Mouse (Mus musculus) liver, embryonic 15.5 days (tissue): ENCODE measurements around the gene Dpy19l3. TPM values are rescaled to one million over a fixed set of nuclear protein-coding genes. Genes with fewer than 3 reads are reported as not detected.

Experiments
- ATAC-seq: fragments of 200-750 bp; cut with Nextera tagmentation; 2 replicates; pipeline ENCODE4 v1.8.0; 2017; ENCODE audit warnings: moderate number of reproducible peaks, mild to moderate bottlenecking, moderate library complexity; ENCODE audit not compliant: insufficient read depth
- H3K27ac ChIP-seq: fragments of 300-500 bp; sonication (generic); replicated peaks from 2 replicates; pipeline ENCODE4 v1.5.1; 2015; ENCODE audit warnings: mild to moderate bottlenecking, inconsistent platforms
- H3K27me3 ChIP-seq: fragments of 300-500 bp; sonication (generic); 2 replicates; pipeline ENCODE4 v1.6.1; 2015; ENCODE audit warnings: mild to moderate bottlenecking, inconsistent platforms
- H3K36me3 ChIP-seq: fragments of 300-500 bp; sonication (generic); replicated peaks from 2 replicates; pipeline ENCODE4 v1.6.1; 2015; ENCODE audit warnings: moderate library complexity, mild to moderate bottlenecking, inconsistent platforms
- H3K4me1 ChIP-seq: fragments of 300-500 bp; sonication (generic); replicated peaks from 2 replicates; pipeline ENCODE4 v1.6.1; 2015; ENCODE audit warnings: inconsistent platforms
- H3K4me2 ChIP-seq: fragments of 300-500 bp; sonication (generic); 2 replicates; pipeline ENCODE4 v1.6.1; 2015; ENCODE audit warnings: moderate library complexity, mild to moderate bottlenecking, inconsistent platforms
- H3K4me3 ChIP-seq: fragments of 300-500 bp; sonication (generic); replicated peaks from 2 replicates; pipeline ENCODE4 v1.5.1; 2015; ENCODE audit warnings: mild to moderate bottlenecking, inconsistent platforms
- H3K9ac ChIP-seq: fragments of 300-500 bp; sonication (generic); 2 replicates; pipeline ENCODE4 v1.6.1; 2015; ENCODE audit warnings: moderate library complexity, mild to moderate bottlenecking, inconsistent platforms
- H3K9me3 ChIP-seq: fragments of 300-500 bp; sonication (generic); replicated peaks from 2 replicates; pipeline ENCODE4 v1.6.1; 2016; ENCODE audit warnings: inconsistent platforms
- WGBS: fragments of 180-500 bp; shearing (Covaris S2); methylation state at CpG from one replicate; pipeline ENCODE4 v1.1.7; 2015; ENCODE audit warnings: mixed read lengths; ENCODE audit not compliant: insufficient replicate concordance; 5-methylcytosine and 5-hydroxymethylcytosine counted together
- polyA plus RNA-seq: library from polyadenylated mRNA; unstranded; fragments of >200 nt; fragmentation: Nextera tagmentation; extraction: Ambion mirVana; gene quantifications from 2 replicates; pipeline ENCODE4 v1.2.1, GENCODE M21; 2015

The Dpy19l3 gene
- polyA plus RNA-seq, 1 experiment from 2014 or later = 8.0 TPM

GRCm38 (mm10) chr7:35651583-35652270 is 102.5 kb downstream of the Dpy19l3 start:
- no peak overlapping the region for H3K9ac ChIP-seq
- no peaks in the 10 kb centered on the region for H3K36me3 ChIP-seq
- ATAC-seq = no peak
- H3K9me3 ChIP-seq = no peaks in the 10 kb centered on the region
- H3K27ac ChIP-seq = no peak overlapping the region
- H3K4me2 ChIP-seq = no peak overlapping the region
- H3K4me3 ChIP-seq = no peak overlapping the region
- 64% methylated on average over 10 of the region's 10 CpGs for WGBS
- H3K4me1 ChIP-seq = peaks cover 22% of the 10 kb centered on the region
- H3K27me3 ChIP-seq = peaks cover 4% of the 10 kb centered on the region

DNA sequence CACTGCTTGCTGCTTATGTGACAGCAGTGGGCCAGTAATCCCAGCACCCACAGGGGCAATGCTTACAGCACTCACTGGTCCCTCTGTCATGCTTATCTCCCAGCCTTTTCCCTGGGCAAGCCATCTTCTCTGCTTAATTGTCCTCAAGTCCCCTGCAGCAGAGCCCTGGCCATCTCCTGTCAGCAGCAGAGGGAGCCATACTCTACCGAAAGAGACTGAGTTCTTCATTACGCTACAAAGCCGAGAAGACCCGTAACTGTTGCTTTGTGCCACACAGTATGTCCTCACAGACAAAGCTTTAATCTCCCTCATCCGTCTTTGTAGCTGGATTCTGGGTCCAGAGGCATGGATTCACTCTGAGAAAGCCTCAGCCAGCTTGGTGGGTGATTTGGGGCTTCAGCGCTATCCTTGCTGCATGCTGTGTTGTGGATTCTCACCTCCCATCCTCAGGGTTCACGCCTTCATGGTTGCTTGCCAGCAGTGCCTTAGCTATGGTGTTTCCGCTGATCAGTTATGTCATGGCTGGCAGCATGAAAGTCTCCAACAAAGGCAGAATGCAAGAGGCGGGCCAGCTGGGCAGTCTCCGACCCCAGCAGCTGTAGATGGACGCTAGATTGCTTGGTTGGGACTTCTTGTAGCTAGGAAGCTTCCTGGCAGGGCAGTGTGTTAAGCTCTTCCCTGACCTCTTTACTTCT is 103.4 kb downstream of the Dpy19l3 start:
- Histone ChIP-seq H3K9ac (no peak overlapping the region), H3K27me3 (peaks cover 4% of the 10 kb centered on the region; the same call in 1 of the 2 replicates), H3K4me1 (peaks cover 29% of the 10 kb centered on the region), H3K4me3 (no peak overlapping the region), H3K36me3 (no peaks in the 10 kb centered on the region), H3K27ac (no peak overlapping the region), H3K9me3 (no peaks in the 10 kb centered on the region), H3K4me2 (no peak overlapping the region)
- 71% methylated on average over 11 of the region's 11 CpGs for WGBS
- ATAC-seq = no peak

DNA sequence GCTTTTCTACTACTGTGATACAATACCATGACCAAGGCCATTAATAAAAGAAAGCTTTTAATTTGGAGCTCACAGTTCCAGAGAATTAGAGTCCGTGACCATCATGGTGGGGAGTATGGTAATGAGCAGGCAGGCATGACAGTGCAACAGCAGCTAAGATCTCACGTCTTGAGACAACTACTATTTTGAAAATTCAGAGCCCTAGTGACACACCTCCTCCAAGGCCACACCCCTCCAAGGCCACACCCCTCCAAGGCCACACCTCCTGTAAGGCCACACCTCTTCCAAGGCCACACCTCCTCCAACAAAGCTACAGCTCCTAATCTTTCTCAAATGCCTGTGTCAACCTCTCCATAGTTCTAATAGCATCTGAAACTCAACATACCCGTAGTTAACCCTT is 105.2 kb downstream of the Dpy19l3 start:
- H3K4me1 ChIP-seq = peaks cover 32% of the 10 kb centered on the region
- WGBS = 29% methylated on average over 3 of the region's 3 CpGs
- no peaks in the 10 kb centered on the region for H3K9me3 ChIP-seq
- no peak overlapping the region for H3K9ac ChIP-seq
- peaks cover 4% of the 10 kb centered on the region; the same call in 1 of the 2 replicates for H3K27me3 ChIP-seq
- peak; percentile 32; the same call in 1 of the 2 replicates for ATAC-seq
- no peak overlapping the region for H3K27ac ChIP-seq
- H3K36me3 ChIP-seq = peaks cover 14% of the 10 kb centered on the region
- H3K4me2 ChIP-seq = peak overlapping the region; percentile 11; the same call in 1 of the 2 replicates
- no peak overlapping the region for H3K4me3 ChIP-seq

DNA sequence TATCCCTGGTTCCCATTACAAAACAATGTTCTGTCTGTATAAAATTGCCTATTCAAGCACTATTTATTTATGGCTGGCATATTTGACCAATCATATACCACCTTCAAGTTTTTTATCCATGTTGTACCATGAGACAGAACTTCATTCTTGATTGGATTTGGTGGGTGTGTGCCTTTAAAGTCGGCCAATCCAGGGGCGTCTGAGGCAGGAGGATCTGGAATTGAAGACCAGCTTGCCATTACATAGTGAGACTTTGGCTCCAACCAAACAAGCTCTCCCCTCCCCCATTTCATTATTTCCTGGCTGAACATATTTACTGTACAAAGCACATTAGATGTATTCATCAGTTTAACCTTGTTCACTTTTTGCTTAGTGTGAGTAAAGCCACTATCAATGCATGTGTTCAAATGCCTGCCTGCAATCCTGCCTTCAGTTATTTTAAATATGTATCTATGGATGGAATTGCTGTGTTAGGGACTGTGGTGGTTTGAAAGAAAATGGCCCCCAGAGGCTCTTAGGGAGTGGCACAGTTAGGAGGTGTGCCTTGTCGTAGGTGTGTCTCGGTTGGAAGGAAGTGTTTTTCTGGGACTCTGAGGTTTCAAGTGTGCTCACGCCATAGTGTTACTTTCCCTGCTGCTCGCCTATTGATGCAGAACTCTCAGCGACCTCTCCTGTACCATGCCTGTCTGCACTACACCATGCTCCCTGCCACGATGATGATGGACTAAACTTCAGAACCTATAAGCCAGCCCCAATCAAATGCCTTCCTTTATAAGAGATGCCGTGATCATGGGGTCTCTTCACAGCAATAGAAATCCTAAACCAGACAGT is 105.8 kb downstream of the Dpy19l3 start:
- Histone ChIP-seq H3K9ac (no peak overlapping the region), H3K4me1 (peaks cover 32% of the 10 kb centered on the region), H3K4me3 (no peak overlapping the region), H3K27ac (no peak overlapping the region), H3K9me3 (no peaks in the 10 kb centered on the region), H3K36me3 (peaks cover 20% of the 10 kb centered on the region), H3K4me2 (peak overlapping the region; percentile 11; the same call in 1 of the 2 replicates), H3K27me3 (peaks cover 4% of the 10 kb centered on the region; the same call in 1 of the 2 replicates)
- 57% methylated on average over 9 of the region's 9 CpGs for WGBS
- no peak for ATAC-seq

DNA sequence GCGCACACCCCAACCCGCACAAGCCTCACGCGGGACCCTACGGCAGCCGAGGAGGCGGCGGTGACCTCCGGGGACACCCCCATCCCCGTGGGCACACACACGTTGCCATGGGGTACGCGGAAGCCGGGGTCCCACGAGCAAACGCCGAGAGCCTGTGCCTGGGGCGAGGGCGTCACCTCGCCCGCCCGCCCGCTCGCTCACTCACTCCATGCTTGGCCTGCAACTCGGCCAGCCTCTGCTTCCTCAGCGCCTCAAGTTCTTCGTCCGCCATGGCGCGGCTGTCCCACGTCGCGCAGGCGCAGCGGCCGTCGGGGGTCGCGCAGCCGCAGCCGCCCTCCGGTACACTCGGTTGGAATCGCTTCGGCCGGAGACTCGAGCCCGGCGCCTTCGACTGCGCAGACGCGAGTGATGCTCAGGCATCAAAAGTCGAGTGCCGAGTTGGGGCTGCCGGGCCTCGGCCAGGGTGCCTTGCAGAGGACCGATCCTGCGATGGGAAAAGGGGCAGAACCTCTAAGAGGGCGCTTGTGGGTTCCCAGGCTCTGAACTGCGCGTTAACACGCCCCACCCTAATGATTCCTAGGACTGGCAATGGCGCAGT is 107.1 kb downstream of the Dpy19l3 start, which contains the start of gene Pdcd5:
TSS of gene Pdcd5 (minus strand) at position 421 of the 598 bp plus-strand sequence.
- under 1% methylated on average over 64 of the region's 64 CpGs for WGBS
- Histone ChIP-seq H3K9ac (peak within 1 kb of the TSS; percentile 86), H3K27me3 (peaks cover 4% of the 10 kb centered on the region; the same call in 1 of the 2 replicates), H3K4me3 (peak within 1 kb of the TSS; percentile 84), H3K4me2 (peak within 1 kb of the TSS; percentile 85), H3K27ac (peak within 1 kb of the TSS; percentile 56), H3K36me3 (peaks cover 32% of the 10 kb centered on the region), H3K4me1 (peaks cover 38% of the 10 kb centered on the region), H3K9me3 (no peaks in the 10 kb centered on the region)
- peak; percentile 83 for ATAC-seq

GRCm38 (mm10) chr7:35646317-35647081 is 107.8 kb downstream of the Dpy19l3 start:
- Histone ChIP-seq H3K9me3 (no peaks in the 10 kb centered on the region), H3K9ac (peak overlapping the region; percentile 86), H3K4me1 (peaks cover 38% of the 10 kb centered on the region), H3K4me2 (peak overlapping the region; percentile 85), H3K27ac (peak overlapping the region; percentile 56), H3K36me3 (peaks cover 35% of the 10 kb centered on the region), H3K4me3 (peak overlapping the region; percentile 84), H3K27me3 (peaks cover 4% of the 10 kb centered on the region; the same call in 1 of the 2 replicates)
- peak; percentile 49 for ATAC-seq
- 10% methylated on average over 34 of the region's 34 CpGs for WGBS

DNA sequence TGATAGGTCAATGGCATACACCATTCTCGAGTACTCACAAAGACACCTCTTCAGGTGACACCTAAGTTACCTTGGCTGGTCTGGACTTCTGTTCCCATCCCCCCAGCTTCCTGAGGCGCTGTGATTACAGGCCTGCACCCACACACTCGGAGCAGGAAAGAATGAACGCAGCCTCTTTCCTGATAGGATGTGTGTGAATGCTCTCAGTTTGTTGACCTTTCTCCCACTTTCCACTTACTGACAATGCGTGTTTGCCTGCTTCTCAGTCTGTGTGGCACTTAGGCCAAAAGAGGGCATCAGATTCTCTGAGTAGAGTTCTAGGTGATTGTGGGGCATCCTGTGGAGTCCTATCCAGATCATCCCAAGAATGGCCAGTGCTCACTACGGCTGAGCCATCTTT is 114.2 kb downstream of the Dpy19l3 start:
- no peak for ATAC-seq
- WGBS = 67% methylated on average over 6 of the region's 6 CpGs
- H3K4me2 ChIP-seq = no peak overlapping the region
- peaks cover 89% of the 10 kb centered on the region for H3K36me3 ChIP-seq
- H3K27me3 ChIP-seq = no peaks in the 10 kb centered on the region
- H3K27ac ChIP-seq = no peak overlapping the region
- no peak overlapping the region for H3K9ac ChIP-seq
- no peaks in the 10 kb centered on the region for H3K9me3 ChIP-seq
- 0 out of 2 replicates have a peak, but pooled peaks cover 9% of the 10 kb centered on the region for H3K4me1 ChIP-seq
- no peak overlapping the region for H3K4me3 ChIP-seq

DNA sequence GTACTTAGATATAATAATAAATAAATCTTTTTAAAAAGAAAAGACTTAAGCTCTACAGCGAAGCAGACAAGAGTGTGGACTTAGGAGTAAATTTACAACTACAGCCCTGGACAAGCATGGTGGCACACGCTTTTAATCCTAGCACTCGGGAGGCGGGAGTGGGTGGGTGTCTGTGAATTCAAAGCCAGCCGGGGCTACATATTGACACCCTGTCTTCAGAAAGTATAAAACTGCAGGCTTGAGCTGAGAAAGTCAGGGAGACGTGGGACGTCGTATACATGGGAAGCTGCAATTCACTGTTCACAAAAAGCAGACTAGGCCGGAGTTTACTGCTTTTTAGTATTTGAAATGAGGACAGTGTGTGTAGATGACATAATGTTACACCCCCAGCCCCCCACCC is 117.4 kb downstream of the Dpy19l3 start:
- H3K36me3 ChIP-seq = peaks cover 86% of the 10 kb centered on the region
- ATAC-seq = no peak
- no peaks in the 10 kb centered on the region for H3K9me3 ChIP-seq

GRCm38 (mm10) chr7:35636229-35636628 is 118.0 kb downstream of the Dpy19l3 start:
- Histone ChIP-seq H3K4me1 (0 out of 2 replicates have a peak, but pooled peaks cover 4% of the 10 kb centered on the region), H3K4me2 (no peak overlapping the region), H3K27me3 (no peaks in the 10 kb centered on the region), H3K27ac (no peak overlapping the region), H3K4me3 (no peak overlapping the region), H3K36me3 (peaks cover 87% of the 10 kb centered on the region), H3K9me3 (no peaks in the 10 kb centered on the region), H3K9ac (no peak overlapping the region)
- no peak for ATAC-seq
- WGBS = 74% methylated on average over 6 of the region's 6 CpGs

More for the DNA sequence above, 117.4 kb downstream of the Dpy19l3 start:
- no peak overlapping the region for H3K9ac ChIP-seq
- 0 out of 2 replicates have a peak, but pooled peaks cover 4% of the 10 kb centered on the region for H3K4me1 ChIP-seq
- H3K27ac ChIP-seq = no peak overlapping the region
- H3K27me3 ChIP-seq = no peaks in the 10 kb centered on the region
- H3K4me2 ChIP-seq = no peak overlapping the region
- H3K4me3 ChIP-seq = no peak overlapping the region
- WGBS = 84% methylated on average over 9 of the region's 9 CpGs
